Mouse (Mus musculus) neural tube, embryonic 14.5 days (tissue): Measurements from ENCODE around the gene Cnot8. TPM values are rescaled to one million over a fixed set of nuclear protein-coding genes. Genes with fewer than 3 reads are reported as not detected.

Experiments
- ATAC-seq: fragments of 200-750 bp; cut with Nextera tagmentation; 2 replicates; pipeline ENCODE4 v1.8.0; 2017; ENCODE audit warnings: low read depth, mild to moderate bottlenecking, moderate TSS enrichment, moderate library complexity
- H3K27ac ChIP-seq: fragments of 300-500 bp; sonication (generic); 2 replicates; pipeline ENCODE4 v1.5.1; 2014; ENCODE audit warnings: low read depth, mild to moderate bottlenecking, control low read depth, low read length, moderate library complexity, mixed read lengths
- H3K27me3 ChIP-seq: fragments of 300-500 bp; sonication (generic); 2 replicates; pipeline ENCODE4 v1.6.1; 2014; ENCODE audit warnings: low read length; ENCODE audit not compliant: control insufficient read depth, insufficient read depth
- H3K36me3 ChIP-seq: fragments of 300-500 bp; sonication (generic); 2 replicates; pipeline ENCODE4 v1.6.1; 2014; ENCODE audit warnings: low read length, mixed read lengths; ENCODE audit not compliant: control insufficient read depth, insufficient read depth
- H3K4me1 ChIP-seq: fragments of 300-500 bp; sonication (generic); 2 replicates; pipeline ENCODE4 v1.6.1; 2014; ENCODE audit warnings: low read length; ENCODE audit not compliant: control insufficient read depth, insufficient read depth
- H3K4me2 ChIP-seq: fragments of 300-500 bp; sonication (generic); 2 replicates; pipeline ENCODE4 v1.6.1; 2014; ENCODE audit warnings: mild to moderate bottlenecking, low read depth, low read length, control low read depth
- H3K4me3 ChIP-seq: fragments of 300-500 bp; sonication (generic); 2 replicates; pipeline ENCODE4 v1.5.1; 2014; ENCODE audit warnings: low read depth, low read length, control low read depth, mixed read lengths
- H3K9ac ChIP-seq: fragments of 300-500 bp; sonication (generic); replicated peaks from 2 replicates; pipeline ENCODE4 v1.6.1; 2014; ENCODE audit warnings: low read depth, mild to moderate bottlenecking, control low read depth, low read length, mixed read lengths
- H3K9me3 ChIP-seq: fragments of 300-500 bp; sonication (generic); 2 replicates; pipeline ENCODE4 v1.6.1; 2016; ENCODE audit warnings: low read length; ENCODE audit not compliant: control insufficient read depth
- WGBS: fragments of 180-500 bp; shearing (Covaris S2); extraction: QIAGEN DNeasy Blood & Tissue Kit; methylation state at CpG from one replicate; pipeline ENCODE4 v1.1.7; 2014; 5-methylcytosine and 5-hydroxymethylcytosine counted together
- polyA plus RNA-seq: library from polyadenylated mRNA; unstranded; fragments of >200 nt; fragmentation: Nextera tagmentation; extraction: Ambion mirVana; gene quantifications from 2 replicates; pipeline ENCODE4 v1.2.1, GENCODE M21; 2014

Gene Cnot8
- polyA plus RNA-seq, 1 experiment from 2014 or later: 107 TPM

DNA sequence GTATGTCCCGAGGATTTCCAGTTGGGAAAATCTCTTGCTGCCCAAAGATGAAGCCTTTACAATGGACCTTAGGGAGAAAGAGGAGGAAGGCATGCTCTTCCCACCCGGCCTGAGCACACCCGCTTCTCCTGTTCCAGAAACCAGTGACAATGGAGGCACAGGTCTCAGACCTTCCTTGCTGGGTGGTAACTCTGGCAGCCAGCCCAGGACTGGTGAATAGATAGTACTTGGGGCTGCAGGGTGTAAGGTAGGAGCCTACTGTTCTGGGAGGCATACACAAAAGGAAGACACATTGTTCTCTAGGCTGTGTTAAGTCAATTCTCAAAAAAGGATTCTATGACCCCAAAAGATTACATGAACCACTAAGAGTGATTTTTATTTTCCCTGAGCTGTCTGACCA is 16.7 kb downstream of the Cnot8 start:
- no peak for ATAC-seq
- no peak overlapping the region for H3K9ac ChIP-seq

GRCm38 (mm10) chr11:58121351-58121750 is 17.4 kb downstream of the Cnot8 start:
- H3K4me2 ChIP-seq: no peak overlapping the region
- H3K9me3 ChIP-seq: no peaks in the 10 kb centered on the region
- H3K4me1 ChIP-seq: no peaks in the 10 kb centered on the region
- WGBS: 90% methylated on average over 9 of the region's 9 CpGs
- ATAC-seq: no peak
- H3K27me3 ChIP-seq: no peaks in the 10 kb centered on the region
- H3K27ac ChIP-seq: no peak overlapping the region
- H3K4me3 ChIP-seq: no peak overlapping the region
- H3K9ac ChIP-seq: no peak overlapping the region
- H3K36me3 ChIP-seq: peaks cover 50% of the 10 kb centered on the region

More for the DNA sequence above, 16.7 kb downstream of the Cnot8 start:
- peaks cover 52% of the 10 kb centered on the region for H3K36me3 ChIP-seq
- H3K4me2 ChIP-seq: no peak overlapping the region
- H3K4me3 ChIP-seq: no peak overlapping the region
- H3K4me1 ChIP-seq: no peaks in the 10 kb centered on the region
- no peak overlapping the region for H3K27ac ChIP-seq
- 83% methylated on average over 3 of the region's 3 CpGs for WGBS
- no peaks in the 10 kb centered on the region for H3K9me3 ChIP-seq
- no peaks in the 10 kb centered on the region for H3K27me3 ChIP-seq

DNA sequence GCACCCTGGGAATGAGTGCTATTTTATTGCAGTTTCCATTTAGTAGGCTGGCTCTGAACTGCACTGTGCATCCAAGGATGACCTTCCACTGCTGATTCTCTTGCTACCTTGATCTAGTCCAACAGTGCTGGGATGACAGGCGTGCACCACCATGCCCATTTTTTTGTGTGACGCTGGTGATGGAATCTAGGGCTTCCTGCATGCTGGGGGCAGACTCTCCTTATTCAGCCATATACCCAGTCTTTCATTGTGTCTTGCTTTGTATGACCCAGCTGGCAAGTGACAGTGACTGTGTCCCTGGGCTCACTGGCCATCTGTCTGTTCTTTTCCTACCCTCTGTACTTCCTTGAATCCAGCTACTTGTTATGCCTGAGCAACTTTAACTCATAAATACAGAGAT is 19.8 kb downstream of the Cnot8 start:
- Histone ChIP-seq H3K27ac (no peak overlapping the region), H3K9ac (no peak overlapping the region), H3K4me1 (no peaks in the 10 kb centered on the region), H3K4me2 (no peak overlapping the region), H3K36me3 (peaks cover 41% of the 10 kb centered on the region), H3K9me3 (no peaks in the 10 kb centered on the region), H3K4me3 (no peak overlapping the region), H3K27me3 (no peaks in the 10 kb centered on the region)
- WGBS: 83% methylated on average over 2 of the region's 2 CpGs
- no peak for ATAC-seq

- no peak overlapping the region for H3K4me3 ChIP-seq
- ATAC-seq: no peak
- H3K36me3 ChIP-seq: peaks cover 45% of the 10 kb centered on the region
- no peaks in the 10 kb centered on the region for H3K27me3 ChIP-seq
- no peaks in the 10 kb centered on the region for H3K4me1 ChIP-seq
- no peak overlapping the region for H3K27ac ChIP-seq
- WGBS: 75% methylated on average over 11 of the region's 11 CpGs
- no peaks in the 10 kb centered on the region for H3K9me3 ChIP-seq
- no peak overlapping the region for H3K9ac ChIP-seq
- no peak overlapping the region for H3K4me2 ChIP-seq
These were observed 21.1 kb downstream of the Cnot8 start for GRCm38 (mm10) chr11:58125021-58125420.

DNA sequence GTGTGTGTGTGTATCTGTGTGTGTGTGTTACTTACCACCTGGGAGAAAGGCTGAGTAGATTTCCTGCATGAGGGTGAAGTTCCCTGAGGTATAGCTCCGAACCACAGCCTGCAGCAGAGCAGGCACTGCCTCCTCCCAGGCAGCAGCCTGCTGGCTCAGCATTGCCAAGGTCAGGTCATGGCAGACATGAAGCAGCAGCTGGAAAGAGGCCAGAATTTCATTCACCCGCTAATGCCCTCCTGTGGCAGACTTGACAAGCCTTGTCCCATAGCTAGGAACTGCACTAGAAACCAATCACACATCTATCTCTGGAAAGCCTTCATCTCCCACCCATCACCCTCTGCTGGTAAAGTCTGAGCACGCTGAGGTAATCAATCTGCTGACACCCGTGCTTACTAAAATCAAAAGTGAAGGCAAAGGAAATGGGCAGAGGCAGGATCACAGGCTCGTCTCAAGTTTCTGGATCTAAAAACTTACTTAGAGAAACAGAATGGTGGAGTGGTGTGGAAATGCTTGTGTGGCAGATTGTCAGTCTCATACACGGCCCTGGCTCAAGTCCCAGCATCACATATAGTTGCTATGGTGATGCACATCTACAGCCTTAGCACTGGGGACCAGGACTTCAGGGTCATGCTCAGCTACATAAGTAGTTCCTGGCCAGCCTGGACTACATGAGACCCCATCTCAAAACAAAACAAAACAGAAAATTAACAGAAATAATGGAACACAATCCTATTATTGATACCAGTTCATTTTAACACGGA is 22.6 kb downstream of the Cnot8 start:
- no peak overlapping the region for H3K4me3 ChIP-seq
- no peaks in the 10 kb centered on the region for H3K4me1 ChIP-seq
- peaks cover 40% of the 10 kb centered on the region for H3K36me3 ChIP-seq
- no peaks in the 10 kb centered on the region for H3K9me3 ChIP-seq
- WGBS: 64% methylated on average over 7 of the region's 7 CpGs
- H3K27me3 ChIP-seq: no peaks in the 10 kb centered on the region
- peak; percentile 46; the same call in 1 of the 2 replicates for ATAC-seq
- no peak overlapping the region for H3K4me2 ChIP-seq
- no peak overlapping the region for H3K9ac ChIP-seq
- 0 out of 2 replicates have a peak overlapping the region, but pooled peaks have one; percentile 12 for H3K27ac ChIP-seq

- Histone ChIP-seq H3K4me2 (no peak overlapping the region), H3K9ac (no peak overlapping the region), H3K4me3 (no peak overlapping the region), H3K27me3 (no peaks in the 10 kb centered on the region), H3K9me3 (no peaks in the 10 kb centered on the region), H3K4me1 (no peaks in the 10 kb centered on the region), H3K27ac (no peak overlapping the region), H3K36me3 (peaks cover 43% of the 10 kb centered on the region)
- 86% methylated on average over 2 of the region's 2 CpGs for WGBS
- ATAC-seq: no peak
These were observed 23.6 kb downstream of the Cnot8 start for GRCm38 (mm10) chr11:58127544-58127943.

GRCm38 (mm10) chr11:58129302-58129843 is 25.4 kb downstream of the Cnot8 start:
- WGBS: 38% methylated on average over 6 of the region's 6 CpGs
- no peaks in the 10 kb centered on the region for H3K9me3 ChIP-seq
- H3K4me3 ChIP-seq: no peak overlapping the region
- no peak overlapping the region for H3K4me2 ChIP-seq
- no peak for ATAC-seq
- peaks cover 52% of the 10 kb centered on the region for H3K36me3 ChIP-seq
- no peak overlapping the region for H3K9ac ChIP-seq
- no peaks in the 10 kb centered on the region for H3K4me1 ChIP-seq
- no peaks in the 10 kb centered on the region for H3K27me3 ChIP-seq
- H3K27ac ChIP-seq: no peak overlapping the region

DNA sequence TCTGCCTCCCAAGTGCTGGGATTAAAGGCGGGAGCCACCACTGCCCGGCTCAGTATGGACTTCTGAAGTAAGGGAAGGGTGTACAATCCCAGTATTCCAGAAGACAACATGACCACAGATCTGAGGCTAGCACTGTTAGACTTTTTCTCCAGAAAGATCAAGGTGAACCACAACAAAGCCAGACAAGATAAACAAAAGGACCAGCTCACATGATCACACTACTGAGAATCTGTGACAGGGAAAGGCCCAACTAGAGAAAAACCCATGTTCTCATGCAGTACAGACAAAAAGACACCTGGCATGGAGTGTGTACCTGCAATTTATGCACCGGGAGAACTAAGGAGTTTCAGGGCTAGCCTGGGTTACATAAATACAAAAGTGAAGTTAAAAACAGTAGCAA is 28.1 kb downstream of the Cnot8 start:
- Histone ChIP-seq H3K36me3 (peaks cover 59% of the 10 kb centered on the region), H3K27me3 (no peaks in the 10 kb centered on the region), H3K9ac (no peak overlapping the region), H3K4me3 (no peak overlapping the region), H3K9me3 (no peaks in the 10 kb centered on the region), H3K27ac (no peak overlapping the region), H3K4me2 (no peak overlapping the region), H3K4me1 (no peaks in the 10 kb centered on the region)
- 94% methylated on average over 3 of the region's 3 CpGs for WGBS
- no peak for ATAC-seq

GRCm38 (mm10) chr11:58134869-58135268 is 30.9 kb downstream of the Cnot8 start:
- Histone ChIP-seq H3K27me3 (no peaks in the 10 kb centered on the region), H3K9ac (no peak overlapping the region), H3K4me3 (no peak overlapping the region), H3K4me2 (no peak overlapping the region), H3K4me1 (no peaks in the 10 kb centered on the region), H3K9me3 (no peaks in the 10 kb centered on the region), H3K27ac (no peak overlapping the region), H3K36me3 (peaks cover 58% of the 10 kb centered on the region)
- no peak for ATAC-seq
